Mouse (Mus musculus) midbrain, embryonic 13.5 days (tissue): ENCODE measurements at regions not wholly inside any gene's neighbourhood (a gene's known extent, or its start where the extent isn't known, plus 50 kb on each side); places are given as distances from the start of the nearest gene placed in this dataset.

Experiments used
- ATAC-seq: fragments of 200-750 bp; cut with Nextera tagmentation; 2 replicates; pipeline ENCODE4 v1.8.0; 2017; ENCODE audit warnings: mild to moderate bottlenecking, moderate TSS enrichment, moderate library complexity
- H3K27ac ChIP-seq: fragments of 300-500 bp; sonication (generic); 2 replicates; pipeline ENCODE4 v1.5.1; 2015; ENCODE audit warnings: inconsistent platforms, mild to moderate bottlenecking, moderate library complexity
- H3K27me3 ChIP-seq: fragments of 300-500 bp; sonication (generic); 2 replicates; pipeline ENCODE4 v1.6.1; 2015; ENCODE audit warnings: mild to moderate bottlenecking, inconsistent platforms
- H3K36me3 ChIP-seq: fragments of 300-500 bp; sonication (generic); 2 replicates; pipeline ENCODE4 v1.6.1; 2015; ENCODE audit warnings: mild to moderate bottlenecking, inconsistent platforms
- H3K4me1 ChIP-seq: fragments of 300-500 bp; sonication (generic); replicated peaks from 2 replicates; pipeline ENCODE4 v1.6.1; 2015; ENCODE audit warnings: inconsistent platforms
- H3K4me2 ChIP-seq: fragments of 300-500 bp; sonication (generic); replicated peaks from 2 replicates; pipeline ENCODE4 v1.6.1; 2015; ENCODE audit warnings: moderate library complexity, mild to moderate bottlenecking, inconsistent platforms
- H3K4me3 ChIP-seq: fragments of 300-500 bp; sonication (generic); replicated peaks from 2 replicates; pipeline ENCODE4 v1.5.1; 2015; ENCODE audit warnings: mild to moderate bottlenecking, inconsistent platforms
- H3K9ac ChIP-seq: fragments of 300-500 bp; sonication (generic); replicated peaks from 2 replicates; pipeline ENCODE4 v1.6.1; 2015; ENCODE audit warnings: mild to moderate bottlenecking, inconsistent platforms
- H3K9me3 ChIP-seq: fragments of 300-500 bp; sonication (generic); 2 replicates; pipeline ENCODE4 v1.6.1; 2016; ENCODE audit warnings: mild to moderate bottlenecking, inconsistent platforms
- whole genome bisulfite sequencing: fragments of 180-500 bp; shearing (Covaris S2); methylation state at CpG from one replicate; pipeline ENCODE4 v1.1.7; 2015; 5-methylcytosine and 5-hydroxymethylcytosine counted together

DNA sequence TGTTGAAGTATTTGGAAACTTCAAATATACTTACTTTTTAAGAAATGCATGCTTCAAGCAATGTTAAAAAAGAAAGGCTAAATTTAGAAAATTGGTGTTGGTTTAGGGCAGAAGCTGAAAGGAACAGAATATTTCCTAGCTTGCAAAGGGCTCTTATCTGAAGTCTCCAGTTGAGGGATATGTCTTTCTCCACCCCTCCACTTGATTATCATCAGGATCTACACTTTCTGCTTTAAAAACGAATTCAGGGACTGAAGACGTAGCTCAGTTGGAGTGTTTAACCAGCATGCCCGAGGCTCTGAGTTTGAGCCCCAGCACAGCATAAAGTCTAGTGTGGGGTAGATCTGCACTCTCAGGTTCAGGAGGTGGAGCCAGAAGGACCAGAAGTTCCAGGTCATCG is 144.9 kb upstream of the Syt6 start:
- 92% methylated on average over 4 of the region's 4 CpGs for WGBS
- H3K9me3 ChIP-seq, result no peaks in the 10 kb centered on the region
- no peaks in the 10 kb centered on the region for H3K4me1 ChIP-seq
- ATAC-seq, result no peak
- no peak overlapping the region for H3K4me2 ChIP-seq
- H3K36me3 ChIP-seq, result no peaks in the 10 kb centered on the region
- H3K4me3 ChIP-seq, result no peak overlapping the region
- H3K27me3 ChIP-seq, result no peaks in the 10 kb centered on the region
- H3K9ac ChIP-seq, result no peak overlapping the region
- H3K27ac ChIP-seq, result no peak overlapping the region

DNA sequence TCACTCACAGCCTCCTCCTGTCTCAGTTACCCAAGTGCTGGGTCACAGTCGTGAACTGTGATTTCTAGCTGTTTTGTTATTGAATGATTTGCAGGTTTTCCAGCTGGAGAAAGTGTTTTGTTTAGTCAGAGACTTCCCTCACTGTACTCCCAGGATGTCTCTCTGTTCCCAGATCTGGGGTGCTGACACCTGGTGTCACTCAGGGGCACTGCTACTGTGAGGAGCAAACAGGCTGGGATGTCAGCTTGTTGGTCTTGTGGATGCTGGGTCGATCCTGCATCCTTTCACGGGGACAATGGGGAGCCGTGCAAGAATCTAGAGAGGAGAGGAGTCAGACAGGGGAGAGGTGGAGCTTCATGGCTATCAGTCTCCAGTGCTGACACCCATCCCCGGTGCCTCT is 142.8 kb upstream of the Syt6 start:
- no peak overlapping the region for H3K4me3 ChIP-seq
- no peak overlapping the region for H3K27ac ChIP-seq
- no peaks in the 10 kb centered on the region for H3K4me1 ChIP-seq
- no peaks in the 10 kb centered on the region for H3K27me3 ChIP-seq
- no peak overlapping the region for H3K9ac ChIP-seq
- peaks cover 2% of the 10 kb centered on the region; the same call in 1 of the 2 replicates for H3K9me3 ChIP-seq
- no peaks in the 10 kb centered on the region for H3K36me3 ChIP-seq
- WGBS, result 48% methylated on average over 5 of the region's 5 CpGs
- ATAC-seq, result no peak
- H3K4me2 ChIP-seq, result no peak overlapping the region

DNA sequence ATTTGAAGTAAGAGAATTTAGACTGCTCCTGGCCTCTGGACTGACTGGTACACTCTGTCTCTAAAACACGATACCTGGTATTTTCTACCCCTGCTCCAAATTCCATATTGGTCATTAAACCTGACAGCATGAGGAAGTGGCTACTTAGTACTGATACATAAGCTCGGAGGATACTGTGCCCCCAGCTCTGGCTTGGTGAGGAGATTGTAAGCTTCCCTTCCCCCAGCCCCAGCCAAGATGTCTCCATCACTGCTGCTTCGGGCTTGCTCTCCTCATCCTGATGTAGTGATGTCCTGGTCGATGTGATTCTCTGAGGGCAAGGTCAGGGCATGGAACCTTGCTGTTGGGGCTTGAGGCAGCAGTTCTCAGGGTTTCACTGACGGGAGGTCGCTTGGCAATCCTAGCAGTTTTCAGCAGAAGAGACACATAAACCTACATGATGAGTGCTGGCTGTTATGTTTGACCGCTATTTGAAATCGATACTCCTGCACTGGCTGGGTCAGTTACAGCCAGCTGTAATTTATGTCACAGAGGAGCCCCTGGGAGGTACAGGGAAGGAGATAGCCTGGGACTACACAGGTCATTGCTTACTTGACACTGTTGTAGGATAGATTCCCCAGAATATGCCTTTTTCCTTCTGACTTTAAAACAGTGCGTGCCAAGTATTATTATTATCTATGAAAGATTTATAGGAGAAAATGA is 138.0 kb upstream of the Syt6 start:
- Histone ChIP-seq H3K27ac (no peak overlapping the region), H3K4me3 (no peak overlapping the region), H3K27me3 (no peaks in the 10 kb centered on the region), H3K4me2 (no peak overlapping the region), H3K4me1 (0 out of 2 replicates have a peak, but pooled peaks cover 3% of the 10 kb centered on the region), H3K9ac (no peak overlapping the region), H3K9me3 (peaks cover 2% of the 10 kb centered on the region; the same call in 1 of the 2 replicates), H3K36me3 (no peaks in the 10 kb centered on the region)
- 89% methylated on average over 9 of the region's 9 CpGs for WGBS
- ATAC-seq, result no peak

DNA sequence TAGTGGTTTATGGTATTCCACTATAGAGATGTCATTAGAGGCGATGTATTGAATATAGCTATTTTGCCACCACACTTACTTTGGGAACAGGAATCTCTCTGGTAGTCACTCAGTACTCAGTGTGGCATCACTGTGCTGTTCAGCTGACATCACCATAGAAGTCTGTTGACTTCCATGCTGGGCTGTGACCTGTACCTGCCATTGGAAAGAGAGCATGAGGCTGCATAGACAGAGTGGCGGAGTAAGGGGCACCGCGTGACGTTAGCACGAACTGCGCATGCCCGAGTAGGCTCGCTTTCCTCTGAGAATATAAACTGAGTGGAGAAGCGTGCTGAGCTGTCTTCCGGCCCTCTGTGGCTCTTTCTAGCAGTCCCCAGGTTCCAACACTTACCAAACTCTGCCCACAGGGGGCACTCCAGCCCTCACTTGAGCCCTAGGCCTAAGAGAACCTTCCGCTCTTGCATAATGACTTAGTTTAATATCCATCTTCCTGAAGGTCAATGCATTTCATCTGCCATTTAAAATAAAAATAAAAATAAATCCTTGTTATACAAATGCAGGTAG is 136.2 kb upstream of the Syt6 start:
- 43% methylated on average over 12 of the region's 12 CpGs for WGBS
- Histone ChIP-seq H3K27ac (no peak overlapping the region), H3K4me1 (0 out of 2 replicates have a peak, but pooled peaks cover 3% of the 10 kb centered on the region), H3K9me3 (peaks cover 2% of the 10 kb centered on the region; the same call in 1 of the 2 replicates), H3K9ac (no peak overlapping the region), H3K4me3 (no peak overlapping the region), H3K27me3 (no peaks in the 10 kb centered on the region), H3K36me3 (no peaks in the 10 kb centered on the region), H3K4me2 (0 out of 2 replicates have a peak overlapping the region, but pooled peaks have one; percentile 25)
- ATAC-seq, result peak; percentile 72

DNA sequence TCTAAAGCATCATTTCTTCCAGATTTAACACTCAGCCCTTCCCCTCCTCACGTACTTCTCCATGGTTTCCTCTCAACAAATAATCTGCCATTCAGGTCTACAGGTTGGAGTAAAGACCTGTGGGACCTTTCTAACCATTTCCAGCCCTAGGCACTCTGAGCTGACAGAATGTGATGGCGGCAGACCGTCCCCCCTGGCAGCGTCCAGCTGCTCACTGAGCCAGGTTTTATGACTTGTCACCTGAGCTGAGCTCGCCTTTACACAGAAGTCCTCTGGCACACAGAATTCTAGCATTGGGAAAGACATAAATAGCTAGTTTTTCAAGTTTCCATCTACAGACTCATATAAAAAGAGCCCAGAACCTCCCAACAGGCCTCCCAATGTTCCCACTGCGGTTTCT is 131.8 kb upstream of the Syt6 start:
- no peak overlapping the region for H3K27ac ChIP-seq
- H3K36me3 ChIP-seq, result no peaks in the 10 kb centered on the region
- WGBS, result 87% methylated on average over 6 of the region's 6 CpGs
- ATAC-seq, result no peak
- H3K4me3 ChIP-seq, result no peak overlapping the region
- H3K4me2 ChIP-seq, result no peak overlapping the region
- H3K9me3 ChIP-seq, result no peaks in the 10 kb centered on the region
- 0 out of 2 replicates have a peak, but pooled peaks cover 3% of the 10 kb centered on the region for H3K4me1 ChIP-seq
- no peaks in the 10 kb centered on the region for H3K27me3 ChIP-seq
- H3K9ac ChIP-seq, result no peak overlapping the region

DNA sequence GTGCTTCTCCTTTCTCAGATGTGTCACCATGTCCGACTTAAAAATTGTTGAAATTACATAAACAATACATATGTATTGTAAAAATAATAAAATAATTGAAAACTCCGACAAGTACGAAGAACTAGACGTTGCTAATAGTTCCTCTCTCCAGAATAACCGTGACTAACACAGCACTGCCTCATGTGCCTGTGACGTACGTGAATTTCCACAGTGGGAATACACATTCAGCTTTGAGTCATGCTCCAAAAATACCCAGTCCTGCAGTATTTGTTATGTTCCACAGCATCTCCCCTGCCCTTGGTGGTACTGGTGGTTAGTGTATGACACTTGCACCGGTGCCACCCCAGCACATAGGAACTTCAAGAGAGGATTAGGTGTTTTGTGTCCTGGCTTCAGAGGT is 129.2 kb upstream of the Syt6 start:
- no peaks in the 10 kb centered on the region for H3K27me3 ChIP-seq
- no peak for ATAC-seq

DNA sequence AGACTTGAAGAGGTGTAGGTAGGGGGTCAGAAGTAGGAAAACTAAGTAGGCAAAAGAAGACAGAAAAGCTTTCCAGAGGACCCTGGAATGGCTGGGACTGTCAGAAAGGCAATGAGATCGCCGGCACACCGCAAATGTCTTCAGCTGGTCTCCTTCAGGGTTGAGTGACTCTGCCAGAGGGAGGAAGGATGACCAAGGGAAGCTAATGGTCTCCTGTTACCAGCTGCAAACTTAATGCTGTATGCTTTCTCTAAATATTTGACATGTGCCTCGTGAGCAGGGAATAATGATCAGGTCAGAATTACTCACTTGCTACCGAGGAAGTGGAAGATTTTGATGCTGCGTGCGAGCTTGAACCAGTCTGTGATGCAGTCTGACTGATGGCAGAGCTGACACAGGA is 125.2 kb upstream of the Syt6 start:
- Histone ChIP-seq H3K36me3 (no peaks in the 10 kb centered on the region), H3K9ac (no peak overlapping the region), H3K4me3 (no peak overlapping the region), H3K9me3 (no peaks in the 10 kb centered on the region), H3K27ac (no peak overlapping the region), H3K4me2 (no peak overlapping the region), H3K4me1 (no peaks in the 10 kb centered on the region; the same call in 1 of the 2 replicates), H3K27me3 (no peaks in the 10 kb centered on the region)
- ATAC-seq, result no peak
- WGBS, result 68% methylated on average over 7 of the region's 7 CpGs

More for the DNA sequence above, 129.2 kb upstream of the Syt6 start:
- H3K4me3 ChIP-seq, result no peak overlapping the region
- H3K9ac ChIP-seq, result no peak overlapping the region
- no peaks in the 10 kb centered on the region; the same call in 1 of the 2 replicates for H3K4me1 ChIP-seq
- no peaks in the 10 kb centered on the region for H3K9me3 ChIP-seq
- WGBS, result 90% methylated on average over 8 of the region's 8 CpGs
- no peak overlapping the region for H3K4me2 ChIP-seq
- H3K36me3 ChIP-seq, result no peaks in the 10 kb centered on the region
- H3K27ac ChIP-seq, result no peak overlapping the region

DNA sequence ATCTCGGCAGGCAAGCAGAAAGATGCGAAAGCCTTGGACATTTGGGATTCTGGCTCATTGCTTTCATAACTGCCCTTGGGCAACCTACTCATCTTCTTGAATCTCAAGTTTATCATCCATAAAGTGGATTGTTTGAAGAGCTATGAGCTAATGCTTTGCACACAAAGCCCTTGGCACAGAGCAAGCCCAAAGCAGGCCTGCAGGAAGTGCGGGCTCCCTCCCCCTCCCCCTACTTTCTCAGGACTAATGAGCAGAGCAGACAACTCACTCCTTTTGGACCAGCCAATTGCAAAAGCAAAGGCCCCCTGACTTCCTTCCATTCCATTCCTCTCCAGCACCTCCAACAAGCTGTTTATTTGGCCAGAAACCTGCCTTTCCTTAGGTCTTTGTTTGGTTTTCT is 123.1 kb upstream of the Syt6 start:
- H3K4me2 ChIP-seq, result no peak overlapping the region
- H3K9me3 ChIP-seq, result no peaks in the 10 kb centered on the region
- no peak overlapping the region for H3K9ac ChIP-seq
- no peaks in the 10 kb centered on the region for H3K36me3 ChIP-seq
- ATAC-seq, result no peak
- H3K27me3 ChIP-seq, result no peaks in the 10 kb centered on the region
- no peak overlapping the region for H3K4me3 ChIP-seq
- H3K4me1 ChIP-seq, result no peaks in the 10 kb centered on the region; the same call in 1 of the 2 replicates
- H3K27ac ChIP-seq, result no peak overlapping the region
- 70% methylated on average over 3 of the region's 3 CpGs for WGBS

DNA sequence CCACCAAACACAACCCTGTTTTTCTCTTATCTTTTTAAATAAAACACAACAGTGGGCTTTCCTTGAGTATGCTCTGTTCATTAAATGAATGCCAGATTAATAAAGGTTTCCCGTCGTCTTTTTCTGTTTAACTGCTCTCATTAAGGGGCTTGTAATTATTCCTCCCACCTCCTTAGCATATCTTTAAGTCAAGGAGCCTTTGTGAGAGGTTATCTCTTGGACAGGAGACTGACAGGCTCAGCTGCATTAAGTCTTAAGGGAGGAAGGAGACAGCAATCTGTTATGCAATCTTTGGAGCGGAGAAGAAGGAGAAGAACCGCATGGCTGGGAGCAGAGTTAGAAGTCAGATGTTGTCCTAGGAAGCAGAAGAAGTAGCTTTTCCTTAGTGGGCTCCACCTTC is 111.3 kb upstream of the Syt6 start:
- WGBS, result 25% methylated on average over 4 of the region's 4 CpGs
- no peak overlapping the region for H3K27ac ChIP-seq
- no peak for ATAC-seq

DNA sequence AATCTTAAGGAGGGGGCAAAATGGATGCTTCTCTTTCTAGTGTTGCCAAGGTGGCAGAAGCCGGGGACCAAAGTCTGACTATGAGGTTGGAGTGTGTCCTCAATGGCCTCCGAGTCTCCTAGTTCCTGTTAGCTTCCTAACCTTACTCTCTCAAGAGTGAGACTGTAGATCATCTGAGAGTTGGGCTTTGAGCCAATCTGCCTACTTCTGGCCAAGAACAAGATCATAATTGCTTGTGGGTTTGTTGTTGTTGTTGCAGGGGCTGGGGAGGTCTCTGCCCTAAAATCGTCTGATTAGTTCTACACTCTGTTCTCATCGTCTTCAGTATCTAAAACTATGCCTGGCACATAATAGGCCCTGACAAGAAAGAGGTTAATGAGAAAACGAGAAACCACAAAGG is 110.8 kb upstream of the Syt6 start:
- H3K9me3 ChIP-seq, result no peaks in the 10 kb centered on the region
- no peak overlapping the region for H3K27ac ChIP-seq
- no peaks in the 10 kb centered on the region for H3K27me3 ChIP-seq
- H3K9ac ChIP-seq, result no peak overlapping the region
- H3K4me2 ChIP-seq, result no peak overlapping the region
- H3K4me3 ChIP-seq, result no peak overlapping the region
- H3K36me3 ChIP-seq, result no peaks in the 10 kb centered on the region
- 72% methylated on average over 5 of the region's 5 CpGs for WGBS
- peaks cover 29% of the 10 kb centered on the region for H3K4me1 ChIP-seq
- no peak for ATAC-seq

More for the DNA sequence above, 111.3 kb upstream of the Syt6 start:
- no peaks in the 10 kb centered on the region for H3K27me3 ChIP-seq
- no peaks in the 10 kb centered on the region for H3K36me3 ChIP-seq
- no peak overlapping the region for H3K9ac ChIP-seq
- peaks cover 29% of the 10 kb centered on the region for H3K4me1 ChIP-seq
- no peaks in the 10 kb centered on the region for H3K9me3 ChIP-seq
- no peak overlapping the region for H3K4me3 ChIP-seq
- H3K4me2 ChIP-seq, result no peak overlapping the region

DNA sequence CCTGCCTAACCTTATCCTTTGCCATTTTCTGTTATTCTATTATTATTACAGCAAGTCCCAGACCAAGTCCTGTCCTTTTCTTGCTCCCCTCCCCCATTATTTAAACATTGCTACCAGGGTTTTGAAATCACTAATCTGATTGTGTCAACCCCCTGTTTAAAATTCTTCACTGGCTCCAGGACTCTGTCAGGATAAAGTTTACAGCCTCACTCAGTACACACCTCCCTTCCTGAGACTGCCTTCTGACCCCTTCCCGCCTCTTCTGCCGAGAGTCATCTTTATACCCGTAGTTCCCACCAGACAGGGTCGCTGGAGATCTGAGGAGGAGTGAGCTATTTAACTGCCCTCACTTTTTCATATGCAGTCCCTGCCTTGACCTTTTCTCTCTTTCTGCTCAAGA is 110.3 kb upstream of the Syt6 start:
- H3K4me2 ChIP-seq, result no peak overlapping the region
- ATAC-seq, result no peak
- WGBS, result 31% methylated on average over 4 of the region's 4 CpGs

DNA sequence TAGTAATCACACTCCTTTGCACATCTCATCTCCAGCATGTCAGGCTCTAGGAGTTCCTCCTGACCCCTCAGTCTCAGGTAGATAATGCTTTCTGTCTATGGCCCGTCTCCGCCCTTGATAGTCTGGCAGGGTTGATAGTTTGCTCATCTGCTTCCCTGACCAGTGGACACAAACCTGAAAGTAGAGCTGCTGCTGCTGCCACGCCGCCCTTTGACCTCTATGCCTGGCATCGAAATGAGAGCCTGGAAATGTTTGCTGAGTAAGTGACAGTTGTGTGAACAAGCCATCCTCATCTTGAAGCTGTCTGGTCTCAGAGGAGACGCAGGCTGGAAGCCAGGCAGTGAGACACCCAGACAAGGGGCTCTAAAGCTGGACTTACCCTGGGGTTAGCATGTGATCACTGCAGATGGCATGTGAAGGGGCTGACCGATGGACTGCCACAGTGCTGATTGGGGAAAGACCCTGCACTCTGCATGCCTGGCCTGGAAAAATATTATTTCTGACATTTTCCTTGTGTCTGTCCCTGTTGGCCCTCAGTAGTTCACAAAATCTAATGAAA is 109.8 kb upstream of the Syt6 start:
- H3K9me3 ChIP-seq, result no peaks in the 10 kb centered on the region
- H3K36me3 ChIP-seq, result no peaks in the 10 kb centered on the region
- ATAC-seq, result no peak
- no peak overlapping the region for H3K9ac ChIP-seq
- H3K4me2 ChIP-seq, result no peak overlapping the region
- H3K4me3 ChIP-seq, result no peak overlapping the region
- H3K27me3 ChIP-seq, result no peaks in the 10 kb centered on the region
- WGBS, result 82% methylated on average over 7 of the region's 7 CpGs
- H3K4me1 ChIP-seq, result peaks cover 29% of the 10 kb centered on the region
- no peak overlapping the region for H3K27ac ChIP-seq

More for the DNA sequence above, 110.3 kb upstream of the Syt6 start:
- Histone ChIP-seq H3K4me3 (no peak overlapping the region), H3K9me3 (no peaks in the 10 kb centered on the region), H3K4me1 (peaks cover 29% of the 10 kb centered on the region), H3K9ac (no peak overlapping the region), H3K27me3 (no peaks in the 10 kb centered on the region), H3K36me3 (no peaks in the 10 kb centered on the region), H3K27ac (no peak overlapping the region)
